Mouse (Mus musculus) bone marrow macrophage, adult 2 months (primary cell): ENCODE measurements around the gene Usp37. TPM values are rescaled to one million over a fixed set of nuclear protein-coding genes. Genes with fewer than 3 reads are reported as not detected.
"Not testable (repeated sequence)": the region's sequence is repeated elsewhere in the genome, so short reads cannot be mapped to it uniquely, and the experiment has no call there.

Experiments
- H3K27ac ChIP-seq: 2 replicates; pipeline ENCODE4 v1.5.1; 2012; ENCODE audit warnings: low read depth, low read length; ENCODE audit not compliant: insufficient read depth
- H3K4me1 ChIP-seq: 2 replicates; pipeline ENCODE4 v1.6.1; 2012; ENCODE audit warnings: low read length; ENCODE audit not compliant: control insufficient read depth, insufficient read depth
- H3K4me3 ChIP-seq: 2 replicates; pipeline ENCODE4 v1.5.1; 2012; ENCODE audit warnings: mild to moderate bottlenecking, low read length, moderate library complexity; ENCODE audit not compliant: insufficient read depth
- CTCF ChIP-seq: IDR thresholded peaks from 2 replicates; pipeline ENCODE4 v1.5.1; 2012; ENCODE audit warnings: low read depth, mild to moderate bottlenecking, low read length, moderate library complexity
- POLR2A ChIP-seq: IDR thresholded peaks from 2 replicates; pipeline ENCODE4 v1.6.1; 2012; ENCODE audit warnings: mild to moderate bottlenecking, low read depth, low read length, borderline replicate concordance
- polyA plus RNA-seq: library from polyadenylated mRNA; stranded (reverse); fragments of >200 nt; gene quantifications from 2 replicates; pipeline ENCODE4 v1.2.4, GENCODE M21; 2012; ENCODE audit not compliant: missing spikeins, insufficient read depth, insufficient read length

The Usp37 gene
- polyA plus RNA-seq, 1 experiment = 9.0 TPM

- no peak for TF ChIP-seq POLR2A
- 0 out of 2 replicates have a peak, but pooled peaks have one; percentile 10 for TF ChIP-seq CTCF
- H3K4me3 ChIP-seq = peak overlapping the region; percentile 61
- H3K27ac ChIP-seq = peak overlapping the region; percentile 78
- H3K4me1 ChIP-seq = peaks cover 6% of the 10 kb centered on the region
Measured at GRCm38 (mm10) chr1:74397919-74398451, 146.1 kb downstream of the Usp37 start.

DNA sequence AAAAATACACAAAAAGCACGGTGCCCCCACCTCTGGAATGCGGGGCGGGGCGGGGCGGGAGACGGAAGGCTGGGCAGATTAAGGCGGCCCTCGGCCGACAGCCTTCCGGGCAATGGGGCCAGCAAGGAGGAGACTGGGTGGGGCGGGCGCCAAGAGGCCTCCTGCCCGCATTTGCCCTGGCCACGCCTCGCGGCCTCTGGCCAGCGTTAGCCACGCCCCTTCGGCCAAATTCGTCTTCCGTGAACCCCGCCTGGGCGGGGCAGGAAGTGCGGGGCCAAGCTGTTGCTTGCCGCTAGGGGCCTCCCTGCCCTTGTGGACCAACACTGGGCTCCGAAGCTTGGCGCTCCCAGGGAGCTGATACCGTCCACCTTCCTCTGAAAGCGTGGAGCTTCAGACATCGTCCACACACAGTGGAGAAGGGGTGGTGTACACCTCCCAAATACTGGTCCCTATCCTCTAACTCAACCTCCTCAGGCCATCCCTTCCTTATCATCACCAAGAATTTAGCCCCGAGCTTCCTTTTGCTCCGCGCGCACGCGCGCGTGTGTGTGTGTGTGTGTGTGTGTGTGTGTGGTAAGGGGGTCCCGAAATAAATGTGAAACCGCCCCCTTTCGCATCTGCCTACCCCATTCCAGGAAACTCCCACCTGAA, 146.7 kb downstream of the Usp37 start:
- Histone ChIP-seq H3K4me1 (peaks cover 6% of the 10 kb centered on the region), H3K27ac (peak overlapping the region; percentile 97), H3K4me3 (peak overlapping the region; percentile 61)
- TF ChIP-seq CTCF (no peak), POLR2A (no peak)

GRCm38 (mm10) chr1:74396456-74397222, 147.4 kb downstream of the Usp37 start:
- peak overlapping the region; percentile 54 for H3K4me3 ChIP-seq
- not testable (repeated sequence) for H3K4me1 ChIP-seq
- H3K27ac ChIP-seq = peak overlapping the region; percentile 97

- H3K4me3 ChIP-seq = no peak overlapping the region
- no peak for TF ChIP-seq CTCF
- TF ChIP-seq POLR2A = no peak
- H3K27ac ChIP-seq = no peak overlapping the region
- peaks cover 10% of the 10 kb centered on the region for H3K4me1 ChIP-seq
Measured at GRCm38 (mm10) chr1:74395290-74395689, 148.8 kb downstream of the Usp37 start.

DNA sequence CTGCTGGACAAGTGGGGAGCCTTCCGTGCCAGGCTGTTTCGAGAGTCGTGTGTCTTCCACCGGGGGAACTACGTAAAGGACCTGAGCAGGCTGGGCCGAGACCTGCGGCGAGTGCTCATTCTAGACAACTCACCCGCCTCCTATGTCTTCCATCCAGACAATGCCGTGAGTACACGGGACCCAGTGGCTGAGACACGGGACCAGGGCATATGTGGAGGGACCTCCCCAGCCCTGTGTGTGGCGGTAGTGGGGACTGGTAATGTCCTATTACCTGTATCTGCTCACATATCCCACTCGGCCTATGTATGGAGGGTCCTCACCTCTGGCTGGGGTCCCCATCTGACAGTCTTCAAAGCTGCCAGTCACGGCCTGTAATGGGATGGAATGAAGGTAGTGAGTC, 149.2 kb downstream of the Usp37 start:
- H3K27ac ChIP-seq = no peak overlapping the region
- no peak for TF ChIP-seq POLR2A
- TF ChIP-seq CTCF = no peak
- H3K4me1 ChIP-seq = peaks cover 10% of the 10 kb centered on the region
- H3K4me3 ChIP-seq = no peak overlapping the region

DNA sequence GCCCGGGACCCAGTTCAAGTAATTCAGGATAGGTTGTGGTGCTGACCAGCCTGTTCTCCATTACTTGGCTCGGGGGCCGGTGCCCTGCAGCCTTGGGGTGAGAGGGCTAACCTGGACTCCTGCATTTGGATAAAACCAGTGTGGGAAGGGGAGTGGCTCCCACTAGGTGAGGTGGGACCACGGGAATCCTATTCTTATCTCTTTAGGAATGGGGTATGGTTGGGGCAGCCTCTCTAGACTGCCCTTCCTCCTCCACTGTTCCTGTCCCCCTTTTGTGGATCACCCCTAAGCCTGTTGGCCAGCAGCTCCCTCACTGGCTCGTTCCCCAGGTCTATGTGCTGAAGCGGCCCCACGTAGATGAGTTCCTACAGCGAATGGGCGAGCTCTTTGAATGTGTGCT, 149.8 kb downstream of the Usp37 start:
- H3K27ac ChIP-seq = no peak overlapping the region
- peaks cover 10% of the 10 kb centered on the region for H3K4me1 ChIP-seq
- no peak overlapping the region for H3K4me3 ChIP-seq
- no peak for TF ChIP-seq CTCF
- TF ChIP-seq POLR2A = no peak

GRCm38 (mm10) chr1:74393697-74394096, 150.4 kb downstream of the Usp37 start:
- Histone ChIP-seq H3K27ac (no peak overlapping the region), H3K4me1 (peaks cover 10% of the 10 kb centered on the region), H3K4me3 (no peak overlapping the region)
- TF ChIP-seq CTCF (no peak), POLR2A (no peak)

- TF ChIP-seq CTCF = no peak
- no peak for TF ChIP-seq POLR2A
- H3K4me3 ChIP-seq = peak overlapping the region; percentile 91
- H3K27ac ChIP-seq = peak overlapping the region; percentile 83; the same call in 1 of the 2 replicates
- peaks cover 10% of the 10 kb centered on the region for H3K4me1 ChIP-seq
Measured at GRCm38 (mm10) chr1:74393010-74393409, 151.1 kb downstream of the Usp37 start.

GRCm38 (mm10) chr1:74392446-74392994, 151.6 kb downstream of the Usp37 start:
- peaks cover 12% of the 10 kb centered on the region for H3K4me1 ChIP-seq
- H3K27ac ChIP-seq = peak overlapping the region; percentile 83

More at GRCm38 (mm10) chr1:74392446-74392994, 151.6 kb downstream of the Usp37 start:
- H3K4me3 ChIP-seq = peak overlapping the region; percentile 91
- TF ChIP-seq POLR2A = no peak
- no peak for TF ChIP-seq CTCF
